Mouse (Mus musculus): ENCODE data around the gene Tmem63b.
A peak's percentile ranks its signal among the peaks of the same experiment; 100 is the strongest.

Tmem63b gene

DNA sequence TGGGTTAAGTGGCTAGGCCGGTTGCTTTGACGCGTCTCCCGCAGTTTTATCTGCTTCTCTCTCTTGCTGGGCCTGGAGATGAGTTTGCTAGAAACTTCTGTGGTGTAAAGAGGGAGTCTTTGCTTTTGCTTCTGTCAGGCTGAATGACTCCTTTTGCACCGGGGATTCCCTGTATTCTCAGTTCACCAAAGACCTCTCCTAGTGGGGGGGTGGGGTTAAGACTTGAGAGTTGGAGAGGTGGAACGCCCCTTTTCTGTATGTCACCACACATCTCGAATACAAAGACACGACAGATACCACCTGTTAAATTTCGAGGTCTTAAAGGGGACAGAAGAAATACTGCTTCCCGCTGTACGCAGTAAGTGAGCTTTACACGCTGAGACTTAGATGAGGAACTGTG, at the start of gene Tmem63b:
Gene Tmem63b, minus strand, starts transcription at position 190 of the 400 bp plus-strand sequence.
- DNase-seq (ENCODE audit: low read depth, low spot score) = peak; percentile 57

GRCm38 (mm10) chr17:45735382-45736310, 48.9 kb upstream of the Tmem63b start:
- peak; percentile 80 for DNase-seq (ENCODE audit: low read depth, low spot score)

DNA sequence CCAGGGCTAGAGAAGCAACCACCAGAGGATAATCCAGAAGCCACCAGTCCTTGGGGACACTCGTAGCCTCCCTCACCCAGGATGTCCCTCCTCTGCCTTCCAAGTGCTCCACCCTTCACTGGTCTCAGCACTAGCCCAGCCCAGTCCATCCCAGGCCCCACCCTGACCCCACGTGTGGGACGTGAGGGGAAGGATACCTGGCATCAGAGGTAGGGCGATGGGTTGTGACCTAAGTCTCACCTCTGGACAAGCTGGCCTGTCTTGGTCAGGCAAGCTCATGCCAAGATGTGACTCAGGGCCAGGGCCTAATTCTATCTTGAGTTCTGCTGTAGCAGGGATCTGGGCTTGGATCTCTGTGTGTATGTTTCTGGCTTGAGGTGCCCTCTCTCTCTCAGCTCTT, 48.2 kb upstream of the Tmem63b start:
- peak; percentile 67 for DNase-seq (ENCODE audit: low read depth, low spot score)

DNA sequence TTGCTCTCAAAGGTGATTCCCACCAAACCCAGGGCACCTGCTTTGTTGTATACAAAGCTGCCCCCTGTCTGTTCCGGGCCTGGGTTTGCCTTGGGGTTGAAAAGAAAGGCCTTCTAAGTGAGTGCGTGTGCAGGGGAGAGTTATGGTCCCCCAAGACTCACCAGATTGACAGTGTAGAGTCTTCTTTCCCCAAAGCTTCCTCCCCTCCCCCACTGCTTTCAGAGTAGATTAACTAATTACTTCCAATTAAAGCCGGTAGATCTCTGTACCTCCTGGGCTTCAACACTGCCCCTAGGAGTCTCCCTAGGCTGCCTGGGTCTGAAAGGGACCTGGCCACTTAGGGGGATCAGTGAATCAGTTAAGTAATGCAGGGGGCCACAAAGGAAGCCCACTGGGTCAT, 47.6 kb upstream of the Tmem63b start:
- no peak for DNase-seq (ENCODE audit: low read depth, low spot score)

GRCm38 (mm10) chr17:45733735-45734301, 47.1 kb upstream of the Tmem63b start, which contains the start of gene 1600014C23Rik:
TSS of gene 1600014C23Rik (minus strand) at chr17:45733844.
- DNase-seq (ENCODE audit: low read depth, low spot score) = no peak

DNA sequence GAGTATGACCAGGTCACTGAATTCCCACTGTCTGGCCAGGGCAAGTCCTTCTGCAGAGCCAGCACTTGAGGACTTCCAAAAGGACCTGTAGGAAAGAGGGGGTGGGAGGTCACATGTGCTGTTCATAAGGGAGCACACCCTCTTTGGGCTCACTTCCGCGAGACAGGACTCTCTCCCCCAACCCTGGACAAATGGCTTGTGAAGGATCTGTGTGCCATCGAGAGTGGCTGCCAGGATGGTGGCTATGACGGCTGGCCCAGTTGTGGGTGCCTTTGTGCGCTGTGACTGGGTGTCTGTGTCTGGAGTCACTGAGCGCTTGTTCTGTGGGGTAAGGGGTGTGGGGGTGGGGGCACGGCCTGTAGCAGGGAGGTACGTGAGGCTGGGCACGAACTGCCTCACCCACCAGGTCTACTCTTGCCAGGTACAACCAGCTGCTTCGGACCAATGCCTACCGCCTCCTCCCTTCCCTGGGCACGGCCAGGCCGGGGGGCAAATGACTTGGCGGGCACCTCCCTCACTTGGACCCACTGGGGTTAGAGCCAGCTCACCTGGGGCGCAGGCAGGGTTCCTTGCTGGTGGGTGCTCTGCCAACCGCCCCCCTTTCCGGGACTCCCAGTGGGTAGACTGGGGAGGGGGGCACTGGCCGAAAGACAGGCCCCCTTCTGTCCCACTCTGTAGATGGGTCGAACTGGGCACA, 46.5 kb upstream of the Tmem63b start:
- no peak for DNase-seq (ENCODE audit: low read depth, low spot score)

DNA sequence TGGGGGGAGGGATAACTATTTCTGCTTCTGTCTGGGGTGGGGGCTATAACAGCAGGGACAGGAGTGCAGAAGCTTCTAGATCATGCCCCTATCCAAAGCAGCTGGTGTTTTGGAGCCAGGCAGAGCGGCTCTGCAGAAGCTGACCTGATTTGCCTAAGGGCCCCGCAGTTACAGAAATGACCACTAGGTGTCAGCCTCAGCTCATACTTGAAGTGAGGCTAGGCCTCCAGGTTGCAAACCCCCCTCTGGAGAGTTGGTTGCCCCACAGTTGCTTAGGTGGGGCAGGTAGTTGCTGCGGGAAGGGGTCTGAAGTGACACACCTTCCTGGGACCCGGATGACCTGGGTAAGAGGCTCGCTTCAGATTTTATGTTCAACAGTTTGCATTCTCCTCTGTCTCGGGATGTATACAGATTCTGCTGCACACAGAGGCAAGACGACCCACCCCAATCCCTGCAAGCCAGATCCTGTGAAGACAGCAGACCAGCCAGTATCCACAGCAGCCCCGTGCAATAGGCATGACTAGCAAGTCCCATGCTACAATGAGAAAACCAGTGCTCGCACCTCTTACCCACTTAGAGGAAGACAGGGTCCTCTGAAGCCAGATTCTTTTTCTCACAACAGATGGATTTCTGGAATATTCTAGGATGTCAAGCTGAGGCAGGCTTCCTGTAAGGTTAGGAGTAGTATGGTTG, 44.6 kb upstream of the Tmem63b start:
- peak; percentile 88 for DNase-seq (ENCODE audit: low read depth, low spot score)

DNA sequence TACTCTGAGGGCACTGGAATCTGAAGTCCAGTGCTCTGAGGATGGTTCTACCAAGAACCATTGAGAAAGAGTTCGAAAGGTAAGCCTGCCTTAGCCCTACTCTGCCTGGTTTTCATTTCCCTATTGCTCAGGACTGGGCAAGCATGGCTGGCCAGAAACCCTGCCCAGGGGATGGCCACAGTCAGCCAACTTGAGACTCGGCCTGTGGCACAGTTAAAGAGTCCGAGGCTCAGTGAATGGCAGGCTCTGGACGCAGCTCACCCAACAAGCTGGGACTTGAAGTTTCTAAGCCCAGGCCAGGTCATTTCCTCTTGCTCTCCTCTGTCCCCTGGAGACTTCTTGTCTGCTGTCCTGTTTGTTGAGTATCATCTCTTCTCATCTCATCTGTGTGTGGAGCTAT, 44.0 kb upstream of the Tmem63b start:
- no peak for DNase-seq (ENCODE audit: low read depth, low spot score)

DNA sequence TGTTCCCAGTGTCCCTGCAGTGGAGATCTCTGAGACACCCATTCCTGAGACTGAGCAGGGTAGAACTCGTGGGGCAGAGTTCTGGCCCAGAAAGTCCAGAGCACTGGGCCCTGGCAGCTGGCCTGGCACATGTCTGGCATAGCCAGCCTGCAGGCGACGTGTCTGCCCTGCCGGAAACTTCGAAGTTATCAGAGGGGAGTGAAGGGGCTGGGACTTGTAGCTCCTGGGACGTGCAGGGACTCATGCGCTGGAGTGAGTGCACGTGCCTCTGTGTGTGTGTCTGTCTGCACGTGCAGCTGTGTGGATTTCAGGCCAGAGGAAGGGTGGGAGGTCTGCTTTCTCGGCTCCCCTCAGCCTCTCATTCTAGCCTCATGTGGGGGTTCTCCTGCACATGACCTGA, 42.7 kb upstream of the Tmem63b start:
- no peak for DNase-seq (ENCODE audit: low read depth, low spot score)

DNA sequence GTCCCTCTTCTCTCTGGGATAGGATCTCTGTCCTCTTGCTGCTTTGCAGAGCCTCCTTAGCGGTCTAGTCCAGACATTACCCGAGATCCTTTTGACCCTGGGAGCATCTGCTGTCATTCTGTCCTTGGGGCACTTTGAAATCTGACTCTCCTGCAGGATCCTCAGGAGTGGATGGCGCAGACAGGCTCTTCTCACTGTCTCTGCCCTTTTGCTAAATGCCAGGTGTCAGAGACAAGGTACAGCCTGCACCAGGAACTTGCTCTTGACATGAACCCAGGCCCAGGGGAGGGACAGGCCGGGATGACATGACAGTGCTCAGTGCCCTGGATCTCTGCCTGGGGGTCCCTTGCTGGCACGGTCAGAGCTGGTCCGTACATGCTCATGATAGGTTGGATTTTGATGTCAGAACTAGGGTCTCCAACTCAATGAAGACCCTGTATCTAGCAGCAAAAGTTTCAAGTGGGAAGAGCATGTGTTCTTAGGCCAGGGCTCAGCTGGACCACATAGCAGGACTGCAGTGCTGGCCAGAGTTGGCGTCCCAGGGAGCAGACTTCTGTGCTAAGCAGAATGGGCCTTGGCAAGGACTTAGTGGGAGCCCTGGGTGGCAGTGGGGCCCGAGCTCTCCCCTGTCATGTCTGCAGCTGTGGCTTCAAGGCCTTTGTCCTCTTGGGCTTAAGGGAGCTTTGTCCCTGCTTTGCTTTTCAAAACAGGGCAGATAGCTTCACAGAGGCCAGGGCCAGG, 41.4 kb upstream of the Tmem63b start:
- DNase-seq (ENCODE audit: low read depth, low spot score) = no peak

DNA sequence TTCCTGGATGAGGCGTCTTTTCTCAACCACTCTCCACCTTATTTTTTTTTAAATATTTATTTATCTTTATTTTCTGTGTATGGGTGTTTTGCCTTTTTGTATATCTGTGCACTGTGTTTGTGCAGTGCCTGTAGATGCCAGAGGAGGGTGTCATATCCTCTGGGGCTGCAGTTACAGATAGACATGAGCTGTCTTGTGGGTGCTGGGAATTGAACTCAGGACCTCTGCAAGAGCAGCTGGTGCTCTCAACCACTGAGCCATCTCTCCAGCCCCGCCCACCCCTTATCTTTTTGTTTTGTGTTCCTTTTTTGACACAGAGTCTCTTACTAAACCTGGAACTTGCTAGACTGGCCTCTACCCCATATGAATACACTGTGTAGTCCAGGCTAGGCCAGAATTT, 40.8 kb upstream of the Tmem63b start:
- DNase-seq (ENCODE audit: low read depth, low spot score) = no peak

DNA sequence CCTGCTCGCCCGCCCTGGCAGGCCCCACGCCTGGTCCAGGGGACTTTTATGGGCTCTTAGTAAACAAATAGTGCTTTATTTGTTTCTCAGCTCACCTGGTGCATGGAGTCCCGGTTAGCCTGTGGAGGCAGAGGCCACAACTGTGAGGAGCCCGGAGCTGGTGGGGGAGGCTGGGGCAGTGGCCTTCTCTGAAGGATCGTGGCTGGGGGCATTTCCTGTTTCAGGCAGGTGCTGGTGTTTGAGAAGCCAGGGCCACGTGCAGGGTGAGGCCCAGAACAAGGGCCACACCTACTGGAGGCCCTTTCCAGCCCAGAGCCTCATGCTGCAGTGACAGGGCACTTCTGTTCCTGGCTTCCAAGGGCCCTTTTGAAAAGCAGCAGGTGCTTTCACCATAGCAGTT, 39.5 kb upstream of the Tmem63b start:
- no peak for DNase-seq (ENCODE audit: low read depth, low spot score)

GRCm38 (mm10) chr17:45724574-45724921, 37.8 kb upstream of the Tmem63b start:
- DNase-seq (ENCODE audit: low read depth, low spot score) = no peak

DNA sequence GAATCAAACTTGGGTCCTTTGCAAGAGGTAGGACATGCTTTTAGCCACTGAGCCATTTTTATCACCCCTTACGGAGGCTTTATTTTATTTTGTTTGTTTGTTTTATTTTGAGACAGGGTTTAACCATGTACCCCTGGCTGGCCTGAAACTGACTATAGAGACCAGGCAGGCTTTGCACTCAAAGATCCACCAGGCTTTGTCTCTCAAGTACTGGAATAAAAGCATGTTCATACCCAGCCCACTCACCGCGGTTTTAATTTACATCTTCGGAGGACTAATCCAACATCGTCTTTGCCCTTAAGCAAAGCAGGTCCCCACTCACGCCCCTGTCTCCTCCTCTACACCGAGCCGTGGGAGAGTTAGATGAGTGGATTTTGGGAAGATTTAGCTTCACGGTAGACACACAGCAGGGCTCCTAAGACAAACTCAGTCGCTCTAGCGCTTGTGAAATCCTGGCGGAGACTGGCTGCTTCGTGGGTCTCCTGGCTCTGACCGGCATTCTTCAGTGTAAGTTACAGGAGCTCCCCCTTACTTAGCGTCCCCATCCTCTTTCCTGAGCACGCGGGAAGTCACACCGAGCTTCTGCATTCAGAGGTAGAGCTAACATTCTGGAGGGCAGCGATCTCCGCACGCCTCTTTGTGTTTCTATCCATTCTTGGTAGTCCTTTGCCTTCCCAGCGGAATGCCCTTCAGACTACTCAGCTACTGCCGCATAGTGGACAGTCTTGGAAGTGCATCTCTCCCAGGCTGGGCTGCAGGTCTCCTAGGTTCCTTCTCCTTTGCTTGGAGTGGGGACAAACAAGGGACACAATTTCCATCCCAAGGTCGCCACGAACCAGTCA, 37.2 kb upstream of the Tmem63b start:
- peak; percentile 90 for DNase-seq (ENCODE audit: low read depth, low spot score)

DNA sequence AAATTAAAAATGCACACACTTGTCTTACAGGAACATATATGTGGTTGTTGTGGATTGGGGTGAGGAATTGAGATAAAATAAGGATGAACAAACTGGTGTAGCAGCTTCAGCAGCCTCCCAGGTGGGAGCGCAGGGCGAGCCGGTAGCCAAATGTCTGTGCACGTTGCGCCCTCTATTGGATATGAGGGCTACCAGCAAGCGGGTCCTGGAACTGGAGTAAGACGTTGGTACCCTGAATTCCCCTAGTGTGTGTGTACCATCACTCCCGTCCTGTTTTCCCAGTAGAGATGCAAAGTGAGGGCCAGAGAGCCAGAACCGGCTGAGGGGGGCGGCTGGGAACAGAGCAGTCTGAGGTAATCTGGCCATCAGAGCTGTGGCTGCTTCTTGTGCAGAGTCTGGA, 31.6 kb upstream of the Tmem63b start:
- DNase-seq (ENCODE audit: low read depth, low spot score) = peak; percentile 82

DNA sequence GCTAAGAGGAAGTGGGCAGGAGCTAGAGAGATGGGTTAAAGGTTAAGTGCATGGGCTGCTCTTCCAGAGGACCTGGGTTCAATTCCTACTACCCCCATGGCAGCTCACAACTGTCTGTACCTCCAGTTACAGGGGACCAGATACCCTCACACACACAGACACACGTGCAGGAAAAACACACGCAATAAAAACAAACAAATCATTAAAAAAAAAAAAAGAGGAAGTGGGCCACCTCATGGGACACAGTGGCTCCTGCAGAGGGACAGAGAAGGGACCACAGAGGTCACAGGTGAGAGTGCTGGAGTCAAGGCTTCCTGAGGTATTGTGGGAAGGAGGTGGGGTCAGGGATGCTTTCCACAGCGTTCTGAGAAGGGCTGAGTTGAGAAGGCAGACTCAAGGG, 24.8 kb upstream of the Tmem63b start:
- no peak for DNase-seq (ENCODE audit: low read depth, low spot score)

GRCm38 (mm10) chr17:45710407-45710806, 23.7 kb upstream of the Tmem63b start:
- DNase-seq (ENCODE audit: low read depth, low spot score) = no peak

- DNase-seq (ENCODE audit: low read depth, low spot score) = no peak
These were observed 23.1 kb upstream of the Tmem63b start for GRCm38 (mm10) chr17:45709829-45710228.

- no peak for DNase-seq (ENCODE audit: low read depth, low spot score)
These were observed 21.5 kb upstream of the Tmem63b start for GRCm38 (mm10) chr17:45708179-45708578.

DNA sequence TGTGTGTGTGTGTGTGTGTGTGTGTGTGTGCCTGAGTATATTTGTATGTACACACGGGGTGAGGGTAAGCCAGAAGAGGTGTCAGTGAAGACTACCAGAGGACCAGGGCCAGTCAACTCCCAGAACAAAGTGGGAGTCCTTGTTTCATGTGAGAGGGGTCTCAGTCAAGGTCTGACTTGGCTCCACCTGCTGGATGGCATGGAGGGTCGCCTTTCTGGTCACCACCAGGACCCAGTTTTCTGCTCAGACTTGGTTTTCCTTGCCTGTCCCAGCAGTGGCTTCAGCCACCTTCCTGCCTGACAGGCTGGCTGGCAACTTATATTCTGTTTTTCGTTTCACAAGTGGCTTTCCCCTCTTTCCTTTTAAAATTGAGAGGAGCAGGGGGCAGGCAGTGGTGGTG, 20.7 kb upstream of the Tmem63b start:
- no peak for DNase-seq (ENCODE audit: low read depth, low spot score)
